Mouse (Mus musculus) spleen, adult 18-20 months (tissue): ENCODE measurements around the gene Large1.
"Not testable (repeated sequence)": the region's sequence is repeated elsewhere in the genome, so short reads cannot be mapped to it uniquely, and the experiment has no call there.

Source experiments
- DNase-seq, 2 experiments: peaks; one replicate each; pipeline ENCODE4 v3.0.0; 2022; ENCODE audit warnings: mixed read lengths in 2 of 2

Large1 gene

GRCm38 (mm10) chr8:73161564-73161963 is 191.8 kb downstream of the Large1 start:
- DNase-seq, result no peak

- DNase-seq, result no peak
Measured at GRCm38 (mm10) chr8:73160945-73161344, 192.4 kb downstream of the Large1 start.

GRCm38 (mm10) chr8:73147236-73147635 is 206.1 kb downstream of the Large1 start:
- no peak for DNase-seq

- no peak for DNase-seq
Measured at GRCm38 (mm10) chr8:73142660-73143395, 210.5 kb downstream of the Large1 start.

GRCm38 (mm10) chr8:73135397-73135796 is 217.9 kb downstream of the Large1 start:
- no peak for DNase-seq

- no peak for DNase-seq
Measured at GRCm38 (mm10) chr8:73132080-73132479, 221.3 kb downstream of the Large1 start.

GRCm38 (mm10) chr8:73123864-73124499 is 229.4 kb downstream of the Large1 start:
- no peak for DNase-seq

- no peak for DNase-seq
Measured at GRCm38 (mm10) chr8:73112332-73112895, 240.9 kb downstream of the Large1 start.

- no peak for DNase-seq
Measured at GRCm38 (mm10) chr8:73104089-73104488, 249.3 kb downstream of the Large1 start.

- DNase-seq, result no peak
Measured at GRCm38 (mm10) chr8:73101069-73101468, 252.3 kb downstream of the Large1 start.

GRCm38 (mm10) chr8:73100607-73101006 is 252.7 kb downstream of the Large1 start:
- DNase-seq, result not testable (repeated sequence)

- DNase-seq, result no peak
Measured at GRCm38 (mm10) chr8:73099542-73099941, 253.8 kb downstream of the Large1 start.

GRCm38 (mm10) chr8:73096952-73097351 is 256.4 kb downstream of the Large1 start:
- no peak for DNase-seq

GRCm38 (mm10) chr8:73077746-73078145 is 275.6 kb downstream of the Large1 start:
- DNase-seq, result not testable (repeated sequence)

GRCm38 (mm10) chr8:73061410-73061809 is 291.9 kb downstream of the Large1 start:
- DNase-seq, result no peak

GRCm38 (mm10) chr8:73054726-73055125 is 298.6 kb downstream of the Large1 start:
- no peak for DNase-seq

GRCm38 (mm10) chr8:73053878-73054277 is 299.5 kb downstream of the Large1 start:
- DNase-seq, result no peak

GRCm38 (mm10) chr8:73052414-73052813 is 300.9 kb downstream of the Large1 start:
- DNase-seq, result no peak

- no peak for DNase-seq
Measured at GRCm38 (mm10) chr8:73048136-73048535, 305.2 kb downstream of the Large1 start.

GRCm38 (mm10) chr8:73029787-73030186 is 323.6 kb downstream of the Large1 start:
- DNase-seq, result no peak

GRCm38 (mm10) chr8:73018241-73018640 is 335.1 kb downstream of the Large1 start:
- no peak for DNase-seq

- DNase-seq, result no peak
Measured at GRCm38 (mm10) chr8:73017601-73018000, 335.7 kb downstream of the Large1 start.

GRCm38 (mm10) chr8:73016303-73016702 is 337.0 kb downstream of the Large1 start:
- no peak for DNase-seq

- DNase-seq, result no peak
Measured at GRCm38 (mm10) chr8:73007489-73007888, 345.9 kb downstream of the Large1 start.
